Mouse (Mus musculus): ENCODE measurements around the gene Stxbp4.

Stxbp4 gene

GRCm38 (mm10) chr11:90464046-90464595, 173.8 kb downstream of the Stxbp4 start:
- no peak for DNase-seq (ENCODE audit: low spot score)

GRCm38 (mm10) chr11:90460458-90460857, 177.4 kb downstream of the Stxbp4 start:
- no peak for DNase-seq (ENCODE audit: low spot score)

GRCm38 (mm10) chr11:90452134-90452533, 185.8 kb downstream of the Stxbp4 start:
- DNase-seq (ENCODE audit: low spot score), result no peak

- DNase-seq (ENCODE audit: low spot score), result no peak
These were observed 186.4 kb downstream of the Stxbp4 start for GRCm38 (mm10) chr11:90451506-90451905.

- no peak for DNase-seq (ENCODE audit: low spot score)
These were observed 195.4 kb downstream of the Stxbp4 start for GRCm38 (mm10) chr11:90442462-90442861.

- no peak for DNase-seq (ENCODE audit: low spot score)
These were observed 197.0 kb downstream of the Stxbp4 start for GRCm38 (mm10) chr11:90440851-90441250.

- DNase-seq (ENCODE audit: low spot score), result no peak
These were observed 199.1 kb downstream of the Stxbp4 start for GRCm38 (mm10) chr11:90438768-90439167.

Measured in layer of hippocampus, adult 11-12 months (tissue).